In the genomic region with DNA sequence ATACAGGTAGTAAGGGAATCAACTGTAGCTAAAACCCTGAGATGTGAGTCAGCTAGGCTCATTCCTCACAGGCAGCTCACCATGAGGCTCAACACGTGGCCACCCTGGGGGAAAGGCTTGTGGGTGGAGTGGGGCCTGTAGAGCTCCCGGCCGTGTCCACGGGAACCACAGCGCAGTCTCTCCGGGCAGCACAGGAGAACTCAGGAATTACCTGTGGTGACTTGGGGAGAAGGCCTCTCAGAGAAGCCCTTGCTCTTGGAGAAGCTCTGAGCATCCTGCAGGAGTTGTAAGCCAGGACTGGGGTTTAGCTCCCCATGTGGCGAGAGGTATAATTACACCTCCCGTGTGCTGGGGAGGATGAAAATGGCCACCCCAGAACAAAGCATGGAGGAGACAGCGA, we compare ENCODE assay signal across 8 mouse cellular contexts. TPM values are rescaled to one million over a fixed set of nuclear protein-coding genes. Genes with fewer than 3 reads are reported as not detected.
DNase-seq lines count a peak whose midpoint lies in the region; ATAC-seq lines count a peak whose summit lies in the region.

No protein-coding gene starts in this region.

- intact Hi-C loops in heart, postnatal 14 days (cut with DNase I) = loop anchor here (1.0 kb wide), 1 partner anchor 27 kb away; no protein-coding TSS in a partner anchor

- no peaks in the 10 kb centered on the region for H3K27me3 ChIP-seq in embryonic facial prominence, embryonic 14.5 days (replicated peaks; ENCODE audit: control insufficient read depth, insufficient read depth, low read length)
- peaks cover 12% of the 10 kb centered on the region; the same call in 1 of the 2 replicates for H3K27me3 ChIP-seq in limb, embryonic 10.5 days (ENCODE audit: low read depth, poor library complexity, severe bottlenecking)
- no peaks in the 10 kb centered on the region; the same call in 1 of the 2 replicates for H3K27me3 ChIP-seq in midbrain, embryonic 15.5 days (replicated peaks)

- H3K4me3 ChIP-seq in embryonic facial prominence, embryonic 14.5 days (ENCODE audit: low read depth, low read length) = no peak overlapping the region
- H3K4me3 ChIP-seq in limb, embryonic 10.5 days = no peak overlapping the region
- H3K4me3 ChIP-seq in midbrain, embryonic 15.5 days = no peak overlapping the region

- H3K4me2 ChIP-seq in embryonic facial prominence, embryonic 14.5 days (ENCODE audit: low read depth, low read length) = no peak overlapping the region
- H3K4me2 ChIP-seq in midbrain, embryonic 15.5 days = no peak overlapping the region

- H3K27ac ChIP-seq in embryonic facial prominence, embryonic 14.5 days (replicated peaks; ENCODE audit: low read depth, low read length) = no peak overlapping the region
- peak overlapping the region; percentile 79 for H3K27ac ChIP-seq in limb, embryonic 10.5 days
- no peak overlapping the region for H3K27ac ChIP-seq in midbrain, embryonic 15.5 days

- H3K4me1 ChIP-seq in embryonic facial prominence, embryonic 14.5 days (ENCODE audit: control insufficient read depth, insufficient read depth, low read length) = peaks cover 14% of the 10 kb centered on the region
- peaks cover 12% of the 10 kb centered on the region for H3K4me1 ChIP-seq in limb, embryonic 10.5 days
- H3K4me1 ChIP-seq in midbrain, embryonic 15.5 days = peaks cover 7% of the 10 kb centered on the region

- no peaks in the 10 kb centered on the region for H3K36me3 ChIP-seq in embryonic facial prominence, embryonic 14.5 days (ENCODE audit: control insufficient read depth, insufficient read depth, low read length)
- no peaks in the 10 kb centered on the region for H3K36me3 ChIP-seq in limb, embryonic 10.5 days
- no peaks in the 10 kb centered on the region for H3K36me3 ChIP-seq in midbrain, embryonic 15.5 days (replicated peaks)

- H3K9me3 ChIP-seq in embryonic facial prominence, embryonic 14.5 days (ENCODE audit: control insufficient read depth, low read length) = no peaks in the 10 kb centered on the region
- H3K9me3 ChIP-seq in limb, embryonic 10.5 days (replicated peaks) = no peaks in the 10 kb centered on the region
- H3K9me3 ChIP-seq in midbrain, embryonic 15.5 days = no peaks in the 10 kb centered on the region

- 24% methylated on average over 9 of the region's 9 CpGs for WGBS in embryonic facial prominence, embryonic 14.5 days
- WGBS in limb, embryonic 10.5 days = 30% methylated on average over 9 of the region's 9 CpGs
- WGBS in midbrain, embryonic 15.5 days = 23% methylated on average over 9 of the region's 9 CpGs

- peak; percentile 58 for DNase-seq in urinary bladder, postnatal 25 days (ENCODE audit: low spot score)
- DNase-seq in urinary bladder, adult 2 months (ENCODE audit: low spot score) = no peak
- peak; percentile 59 to 76 for DNase-seq in adrenal gland, postnatal 36 days
- peak; percentile 77 for DNase-seq in embryonic facial prominence, embryonic 14.5 days (ENCODE audit: low spot score)
- peak; percentile 60 to 81 for DNase-seq in heart, postnatal 14 days
- DNase-seq in limb, embryonic 10.5 days (ENCODE audit: low spot score) = peak; percentile 70
- DNase-seq in ovary, postnatal 14 days (ENCODE audit: low spot score) = no peak

- ATAC-seq in embryonic facial prominence, embryonic 14.5 days (ENCODE audit: low read depth) = 0 out of 2 replicates have a peak, but pooled peaks have one; percentile 21
- ATAC-seq in midbrain, embryonic 15.5 days (replicated peaks) = 0 out of 2 replicates have a peak, but pooled peaks have one; percentile 30

- H3K9ac ChIP-seq in embryonic facial prominence, embryonic 14.5 days (ENCODE audit: low read depth, low read length) = no peak overlapping the region
- H3K9ac ChIP-seq in midbrain, embryonic 15.5 days = no peak overlapping the region

RNA-seq across cellular contexts. Expression of a gene that starts 25.7 kb away (rescaled TPM):
- 17.9 and 29.9 TPM in 2 replicates for polyA plus RNA-seq in urinary bladder, adult 2 months (2012; rRNA removed)
- total RNA-seq in adrenal gland, postnatal 36 days (2021) = 100 to 1,000 TPM in 1 of 2 experiments, 10 to 100 TPM in 1; 81.7 to 149 TPM
- 35.5 and 39.9 TPM in 2 replicates for polyA plus RNA-seq in embryonic facial prominence, embryonic 14.5 days (2014; fragmentation: Nextera tagmentation; extraction: Ambion mirVana)
- total RNA-seq in heart, postnatal 14 days (2021) = 10 to 100 TPM; 13.6 to 17.2 TPM
- 4.5 and 9.8 TPM in 2 replicates for polyA plus RNA-seq in limb, embryonic 10.5 days (2016; fragmentation: Nextera tagmentation; extraction: Ambion mirVana)
- polyA plus RNA-seq in midbrain, embryonic 15.5 days (2015; fragmentation: Nextera tagmentation; extraction: Ambion mirVana) = 5.5 and 8.2 TPM in 2 replicates

RNA-seq across cellular contexts. Expression of a gene that starts 37.5 kb away (rescaled TPM):
- 10.5 and 14.1 TPM in 2 replicates for polyA plus RNA-seq in urinary bladder, adult 2 months (2012; rRNA removed)
- total RNA-seq in adrenal gland, postnatal 36 days (2021) = 10 to 100 TPM; 11.2 to 17.2 TPM
- polyA plus RNA-seq in embryonic facial prominence, embryonic 14.5 days (2014; fragmentation: Nextera tagmentation; extraction: Ambion mirVana) = 21.6 and 22.9 TPM in 2 replicates
- 1 to 10 TPM; 5.1 to 7.0 TPM for total RNA-seq in heart, postnatal 14 days (2021)
- 85.0 and 85.4 TPM in 2 replicates for polyA plus RNA-seq in limb, embryonic 10.5 days (2016; fragmentation: Nextera tagmentation; extraction: Ambion mirVana)
- polyA plus RNA-seq in midbrain, embryonic 15.5 days (2015; fragmentation: Nextera tagmentation; extraction: Ambion mirVana) = 46.9 and 48.9 TPM in 2 replicates

RNA-seq across cellular contexts. Expression of a gene that starts 54.8 kb away (rescaled TPM):
- 111 and 113 TPM in 2 replicates for polyA plus RNA-seq in urinary bladder, adult 2 months (2012; rRNA removed)
- total RNA-seq in adrenal gland, postnatal 36 days (2021) = 100 to 1,000 TPM; 202 to 239 TPM
- polyA plus RNA-seq in embryonic facial prominence, embryonic 14.5 days (2014; fragmentation: Nextera tagmentation; extraction: Ambion mirVana) = 325 and 348 TPM in 2 replicates
- total RNA-seq in heart, postnatal 14 days (2021) = 100 to 1,000 TPM; 145 to 161 TPM
- polyA plus RNA-seq in limb, embryonic 10.5 days (2016; fragmentation: Nextera tagmentation; extraction: Ambion mirVana) = 342 and 401 TPM in 2 replicates
- polyA plus RNA-seq in midbrain, embryonic 15.5 days (2015; fragmentation: Nextera tagmentation; extraction: Ambion mirVana) = 318 and 330 TPM in 2 replicates

RNA-seq across cellular contexts. Expression of a gene that starts 59.2 kb away (rescaled TPM):
- 4.2 and 5.4 TPM in 2 replicates for polyA plus RNA-seq in urinary bladder, adult 2 months (2012; rRNA removed)
- total RNA-seq in adrenal gland, postnatal 36 days (2021) = 1 to 10 TPM; 6.4 to 6.7 TPM
- 5.9 and 8.7 TPM in 2 replicates for polyA plus RNA-seq in embryonic facial prominence, embryonic 14.5 days (2014; fragmentation: Nextera tagmentation; extraction: Ambion mirVana)
- total RNA-seq in heart, postnatal 14 days (2021) = under 1 TPM; 0.27 to 0.31 TPM
- polyA plus RNA-seq in limb, embryonic 10.5 days (2016; fragmentation: Nextera tagmentation; extraction: Ambion mirVana) = 4.3 and 4.5 TPM in 2 replicates
- 19.0 and 21.2 TPM in 2 replicates for polyA plus RNA-seq in midbrain, embryonic 15.5 days (2015; fragmentation: Nextera tagmentation; extraction: Ambion mirVana)

Comparison
In these comparisons a context has a peak if more than half of its experiments do, and no peak if none do; other contexts are left out.
1. DNase-seq: peak in urinary bladder, postnatal 25 days (single experiment), adrenal gland, postnatal 36 days (2 of 2), embryonic facial prominence, embryonic 14.5 days (single experiment), heart, postnatal 14 days (2 of 2) and limb, embryonic 10.5 days (single experiment); none in urinary bladder, adult 2 months (single experiment) and ovary, postnatal 14 days (single experiment).